Mouse (Mus musculus): ENCODE data around the gene Hspb6.

GRCm38 (mm10) chr7:30526399-30526798 is 25.6 kb upstream of the Hspb6 start:
- TF ChIP-seq POLR2A (IDR thresholded peaks at IDR 0.05; ENCODE audit: borderline replicate concordance, extremely low read depth, insufficient read depth, insufficient read length, poor library complexity, severe bottlenecking): no peak
- TF ChIP-seq CTCF (IDR thresholded peaks at IDR 0.05; ENCODE audit: borderline replicate concordance, extremely low read depth, insufficient read depth, insufficient read length): no peak

Measured in brain, embryonic 14.5 days (tissue).